Mouse (Mus musculus): ENCODE results near the gene Rnf41. TPM values are rescaled to one million over a fixed set of nuclear protein-coding genes. Genes with fewer than 3 reads are reported as not detected.

The Rnf41 gene
- total and polyA plus RNA-seq, 3 experiments, result 27.4 to 28.1 TPM; not detected in 1

DNA sequence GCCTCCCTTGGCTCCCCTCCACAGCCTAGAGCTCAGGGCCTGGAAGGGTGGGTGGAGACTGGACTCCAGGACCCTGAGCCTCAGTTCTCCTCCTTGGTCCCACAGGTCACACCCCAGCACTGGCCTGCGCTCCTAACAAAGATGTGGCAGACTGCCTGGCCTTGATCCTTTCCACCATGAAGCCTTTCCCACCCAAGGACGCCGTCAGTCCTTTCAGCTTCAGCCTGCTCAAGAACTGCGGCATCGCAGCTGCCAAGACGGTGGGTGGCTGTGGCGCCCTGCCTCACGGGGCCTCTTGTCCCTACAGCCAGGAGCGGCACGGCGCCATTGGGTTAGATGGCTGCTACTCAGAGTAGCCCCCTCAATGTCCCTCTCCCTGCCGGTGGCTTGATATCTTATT, 21.1 kb upstream of the Rnf41 start:
- Histone ChIP-seq H3K9ac (ENCODE audit: control insufficient read depth, low read depth, low read length, poor library complexity, severe bottlenecking) (no peak overlapping the region), H3K4me1 (ENCODE audit: control insufficient read depth in 1 of 2, insufficient read depth in 2 of 2, low read length in 2 of 2) (0 out of 4 replicates have a peak, but pooled peaks cover 0 to 6% of the 10 kb centered on the region in 2 experiments), H3K27ac (ENCODE audit: control insufficient read depth, low read depth, low read length) (no peak overlapping the region), H3K36me3 (ENCODE audit: control insufficient read depth in 1 of 2, insufficient read depth in 2 of 2, low read length in 2 of 2) (peaks cover 0 to 5% of the 10 kb centered on the region in 2 experiments; a peak in 2 of 4 replicates), H3K9me3 (replicated peaks; ENCODE audit: insufficient read depth, low read length) (no peaks in the 10 kb centered on the region), H3K4me3 (ENCODE audit: control insufficient read depth in 1 of 2, insufficient read depth in 1 of 2, low read depth in 2 of 2, low read length in 2 of 2) (no peak overlapping the region), H3K79me2 (ENCODE audit: control insufficient read depth, insufficient read depth, low read length, poor library complexity) (no peaks in the 10 kb centered on the region), H3K27me3 (ENCODE audit: control insufficient read depth in 1 of 2, insufficient read depth in 2 of 2, low read length in 2 of 2) (no peaks in the 10 kb centered on the region)
- no peak for DNase-seq (ENCODE audit: low read depth, low spot score)
- TF ChIP-seq E2F4 (IDR thresholded peaks at IDR 0.05; ENCODE audit: borderline replicate concordance, low read depth, low read length), result no peak
- TF ChIP-seq ZNF384 (IDR thresholded peaks at IDR 0.05; ENCODE audit: low read depth, low read length), result no peak
- no peak for TF ChIP-seq POLR2AphosphoS2 (IDR thresholded peaks at IDR 0.05; ENCODE audit: low read length)
- TF ChIP-seq MAFK (IDR thresholded peaks at IDR 0.05; ENCODE audit: borderline replicate concordance, low read depth, low read length), result no peak
- no peak for TF ChIP-seq NRF1 (IDR thresholded peaks at IDR 0.05; ENCODE audit: insufficient read depth, low read depth, low read length, poor library complexity, severe bottlenecking)
- TF ChIP-seq POLR2A (IDR thresholded peaks at IDR 0.05; ENCODE audit: control insufficient read depth in 1 of 2, insufficient read depth in 1 of 2, low read depth in 1 of 2, low read length in 2 of 2, poor library complexity in 1 of 2), result no peak
- no peak for TF ChIP-seq MYC (IDR thresholded peaks at IDR 0.05; ENCODE audit: low read depth, low read length)
- no peak for TF ChIP-seq JUND (IDR thresholded peaks at IDR 0.05; ENCODE audit: low read depth, low read length)
- no peak for TF ChIP-seq ZMIZ1 (IDR thresholded peaks at IDR 0.05; ENCODE audit: low read depth, low read length)
- no peak for TF ChIP-seq ETS1 (IDR thresholded peaks at IDR 0.05; ENCODE audit: low read depth, low read length)
- no peak for TF ChIP-seq CTCF (IDR thresholded peaks at IDR 0.05 in 2 of 3, conservative IDR thresholded peaks at IDR 0.05 in 1 of 3; ENCODE audit: control insufficient read depth in 1 of 3, insufficient read depth in 1 of 3, low read depth in 2 of 3, low read length in 3 of 3, poor library complexity in 1 of 3, severe bottlenecking in 1 of 3)
- no peak for TF ChIP-seq MXI1 (IDR thresholded peaks at IDR 0.05; ENCODE audit: low read depth, low read length)

DNA sequence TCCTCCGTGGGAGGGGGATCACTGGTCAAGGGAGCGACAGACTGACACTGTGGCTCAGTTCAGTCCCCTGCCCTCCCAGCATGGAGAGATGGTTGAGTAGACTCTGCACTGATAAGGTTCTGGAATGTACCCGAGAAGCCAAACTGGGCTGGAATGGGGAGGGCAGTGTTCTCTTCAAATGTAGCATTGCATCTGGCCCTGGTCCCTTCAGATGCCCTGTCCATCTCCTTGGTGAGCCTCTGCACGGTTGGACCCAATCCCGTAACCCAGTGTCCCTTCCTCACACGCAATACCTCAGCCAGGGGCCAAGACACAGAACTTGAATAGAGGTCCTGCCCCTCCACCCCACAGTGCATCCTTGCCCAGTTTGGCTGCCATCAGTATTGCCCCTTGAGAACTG, 19.6 kb upstream of the Rnf41 start:
- H3K9me3 ChIP-seq (replicated peaks; ENCODE audit: insufficient read depth, low read length), result no peaks in the 10 kb centered on the region
- no peak overlapping the region for H3K9ac ChIP-seq (ENCODE audit: control insufficient read depth, low read depth, low read length, poor library complexity, severe bottlenecking)
- H3K27ac ChIP-seq (ENCODE audit: control insufficient read depth, low read depth, low read length), result no peak overlapping the region
- no peaks in the 10 kb centered on the region for H3K79me2 ChIP-seq (ENCODE audit: control insufficient read depth, insufficient read depth, low read length, poor library complexity)
- TF ChIP-seq ZNF384 (IDR thresholded peaks at IDR 0.05; ENCODE audit: low read depth, low read length), result no peak
- H3K4me1 ChIP-seq (ENCODE audit: control insufficient read depth in 1 of 2, insufficient read depth in 2 of 2, low read length in 2 of 2), result 0 out of 4 replicates have a peak, but pooled peaks cover 0 to 6% of the 10 kb centered on the region in 2 experiments
- H3K4me3 ChIP-seq (ENCODE audit: control insufficient read depth in 1 of 2, insufficient read depth in 1 of 2, low read depth in 2 of 2, low read length in 2 of 2), result no peak overlapping the region
- H3K36me3 ChIP-seq (ENCODE audit: control insufficient read depth in 1 of 2, insufficient read depth in 2 of 2, low read length in 2 of 2), result peaks cover 0 to 5% of the 10 kb centered on the region in 2 experiments; a peak in 2 of 4 replicates
- no peaks in the 10 kb centered on the region for H3K27me3 ChIP-seq (ENCODE audit: control insufficient read depth in 1 of 2, insufficient read depth in 2 of 2, low read length in 2 of 2)
- no peak for DNase-seq (ENCODE audit: low read depth, low spot score)

- no peak overlapping the region for H3K27ac ChIP-seq (ENCODE audit: control insufficient read depth, low read depth, low read length)
- no peaks in the 10 kb centered on the region for H3K79me2 ChIP-seq (ENCODE audit: control insufficient read depth, insufficient read depth, low read length, poor library complexity)
- H3K9ac ChIP-seq (ENCODE audit: control insufficient read depth, low read depth, low read length, poor library complexity, severe bottlenecking), result no peak overlapping the region
- no peaks in the 10 kb centered on the region for H3K36me3 ChIP-seq (ENCODE audit: control insufficient read depth in 1 of 2, insufficient read depth in 2 of 2, low read length in 2 of 2)
- H3K27me3 ChIP-seq (ENCODE audit: control insufficient read depth in 1 of 2, insufficient read depth in 2 of 2, low read length in 2 of 2), result no peaks in the 10 kb centered on the region
- H3K9me3 ChIP-seq (replicated peaks; ENCODE audit: insufficient read depth, low read length), result no peaks in the 10 kb centered on the region
- no peak for DNase-seq (ENCODE audit: low read depth, low spot score)
- H3K4me3 ChIP-seq (ENCODE audit: control insufficient read depth in 1 of 2, insufficient read depth in 1 of 2, low read depth in 2 of 2, low read length in 2 of 2), result no peak overlapping the region
- no peaks in the 10 kb centered on the region for H3K4me1 ChIP-seq (ENCODE audit: control insufficient read depth in 1 of 2, insufficient read depth in 2 of 2, low read length in 2 of 2)
- TF ChIP-seq POLR2A (IDR thresholded peaks at IDR 0.05; ENCODE audit: control insufficient read depth in 1 of 2, insufficient read depth in 1 of 2, low read depth in 1 of 2, low read length in 2 of 2, poor library complexity in 1 of 2) (peak in 1 of 2 experiments; percentile 2; a peak in 1 of 4 replicates), TAL1 (IDR thresholded peaks at IDR 0.05; ENCODE audit: low read length) (no peak), TBP (IDR thresholded peaks at IDR 0.05; ENCODE audit: low read depth, low read length) (no peak)
Measured at GRCm38 (mm10) chr10:128396017-128396673, 15.3 kb upstream of the Rnf41 start.

Measured in MEL (cell line).